Mouse (Mus musculus): ENCODE measurements around the gene Otog. TPM values are rescaled to one million over a fixed set of nuclear protein-coding genes. Genes with fewer than 3 reads are reported as not detected.

Otog gene
- total and polyA plus RNA-seq, 2 experiments from 2014 or later: 0.01 to 0.11 TPM

GRCm38 (mm10) chr7:46337397-46337796, 96.6 kb downstream of the Otog start:
- no peak for TF ChIP-seq CTCF (IDR thresholded peaks at IDR 0.05)
- Histone ChIP-seq H3K27me3 (ENCODE audit: insufficient read depth, low read length) (no peaks in the 10 kb centered on the region), H3K4me1 (ENCODE audit: insufficient read depth, low read length) (no peaks in the 10 kb centered on the region), H3K9ac (replicated peaks; ENCODE audit: low read length, poor library complexity, severe bottlenecking) (no peak overlapping the region), H3K9me3 (ENCODE audit: low read length) (no peaks in the 10 kb centered on the region), H3K27ac (ENCODE audit: low read depth, low read length) (no peak overlapping the region), H3K36me3 (ENCODE audit: insufficient read depth, low read length) (no peaks in the 10 kb centered on the region), H3K4me2 (ENCODE audit: low read depth, low read length, poor library complexity, severe bottlenecking) (no peak overlapping the region), H3K4me3 (ENCODE audit: low read depth, low read length) (no peak overlapping the region)
- 94% methylated on average over 9 of the region's 9 CpGs for WGBS
- ATAC-seq (ENCODE audit: low FRiP score) (no peak), DNase-seq (ENCODE audit: low spot score) (no peak)

GRCm38 (mm10) chr7:46339818-46340217, 99.0 kb downstream of the Otog start:
- DNase-seq (ENCODE audit: low spot score) (no peak), ATAC-seq (ENCODE audit: low FRiP score) (no peak)
- H3K4me2 ChIP-seq (ENCODE audit: low read depth, low read length, poor library complexity, severe bottlenecking): no peak overlapping the region
- no peak overlapping the region for H3K27ac ChIP-seq (ENCODE audit: low read depth, low read length)
- TF ChIP-seq CTCF (IDR thresholded peaks at IDR 0.05): no peak
- no peaks in the 10 kb centered on the region for H3K36me3 ChIP-seq (ENCODE audit: insufficient read depth, low read length)
- 46% methylated on average over 3 of the region's 3 CpGs for WGBS
- H3K9ac ChIP-seq (replicated peaks; ENCODE audit: low read length, poor library complexity, severe bottlenecking): no peak overlapping the region
- H3K4me1 ChIP-seq (ENCODE audit: insufficient read depth, low read length): no peaks in the 10 kb centered on the region
- no peaks in the 10 kb centered on the region for H3K9me3 ChIP-seq (ENCODE audit: low read length)
- H3K4me3 ChIP-seq (ENCODE audit: low read depth, low read length): no peak overlapping the region
- H3K27me3 ChIP-seq (ENCODE audit: insufficient read depth, low read length): no peaks in the 10 kb centered on the region

GRCm38 (mm10) chr7:46340295-46340694, 99.5 kb downstream of the Otog start:
- Histone ChIP-seq H3K9ac (replicated peaks; ENCODE audit: low read length, poor library complexity, severe bottlenecking) (no peak overlapping the region), H3K27me3 (ENCODE audit: insufficient read depth, low read length) (no peaks in the 10 kb centered on the region), H3K4me2 (ENCODE audit: low read depth, low read length, poor library complexity, severe bottlenecking) (no peak overlapping the region), H3K27ac (ENCODE audit: low read depth, low read length) (no peak overlapping the region), H3K4me3 (ENCODE audit: low read depth, low read length) (no peak overlapping the region), H3K36me3 (ENCODE audit: insufficient read depth, low read length) (no peaks in the 10 kb centered on the region), H3K9me3 (ENCODE audit: low read length) (no peaks in the 10 kb centered on the region), H3K4me1 (ENCODE audit: insufficient read depth, low read length) (no peaks in the 10 kb centered on the region)
- DNase-seq (ENCODE audit: low spot score) (no peak), ATAC-seq (ENCODE audit: low FRiP score) (no peak)
- TF ChIP-seq CTCF (IDR thresholded peaks at IDR 0.05): no peak
- WGBS: 88% methylated on average over 5 of the region's 5 CpGs

GRCm38 (mm10) chr7:46341471-46341870, 100.7 kb downstream of the Otog start:
- 81% methylated on average over 9 of the region's 9 CpGs for WGBS
- H3K36me3 ChIP-seq (ENCODE audit: insufficient read depth, low read length): no peaks in the 10 kb centered on the region
- H3K27me3 ChIP-seq (ENCODE audit: insufficient read depth, low read length): no peaks in the 10 kb centered on the region
- H3K4me3 ChIP-seq (ENCODE audit: low read depth, low read length): no peak overlapping the region
- ATAC-seq (ENCODE audit: low FRiP score): no peak
- TF ChIP-seq CTCF (IDR thresholded peaks at IDR 0.05): no peak
- H3K27ac ChIP-seq (ENCODE audit: low read depth, low read length): no peak overlapping the region
- no peak overlapping the region for H3K4me2 ChIP-seq (ENCODE audit: low read depth, low read length, poor library complexity, severe bottlenecking)
- no peaks in the 10 kb centered on the region for H3K9me3 ChIP-seq (ENCODE audit: low read length)
- H3K9ac ChIP-seq (replicated peaks; ENCODE audit: low read length, poor library complexity, severe bottlenecking): no peak overlapping the region
- no peaks in the 10 kb centered on the region for H3K4me1 ChIP-seq (ENCODE audit: insufficient read depth, low read length)
- peak; percentile 11 for DNase-seq (ENCODE audit: low spot score)

- Histone ChIP-seq H3K9ac (replicated peaks; ENCODE audit: low read length, poor library complexity, severe bottlenecking) (no peak overlapping the region), H3K9me3 (ENCODE audit: low read length) (no peaks in the 10 kb centered on the region), H3K36me3 (ENCODE audit: insufficient read depth, low read length) (no peaks in the 10 kb centered on the region), H3K4me2 (ENCODE audit: low read depth, low read length, poor library complexity, severe bottlenecking) (no peak overlapping the region), H3K4me3 (ENCODE audit: low read depth, low read length) (no peak overlapping the region), H3K4me1 (ENCODE audit: insufficient read depth, low read length) (peaks cover 4% of the 10 kb centered on the region; the same call in 1 of the 2 replicates), H3K27me3 (ENCODE audit: insufficient read depth, low read length) (peaks cover 5% of the 10 kb centered on the region; the same call in 1 of the 2 replicates), H3K27ac (ENCODE audit: low read depth, low read length) (no peak overlapping the region)
- 78% methylated on average over 4 of the region's 4 CpGs for WGBS
- DNase-seq (ENCODE audit: low spot score) (no peak), ATAC-seq (ENCODE audit: low FRiP score) (no peak)
- TF ChIP-seq CTCF (IDR thresholded peaks at IDR 0.05): no peak
Observed at GRCm38 (mm10) chr7:46347692-46348091, 106.9 kb downstream of the Otog start.

GRCm38 (mm10) chr7:46348813-46349212, 108.0 kb downstream of the Otog start:
- no peak overlapping the region for H3K27ac ChIP-seq (ENCODE audit: low read depth, low read length)
- peak overlapping the region; percentile 54 for H3K4me2 ChIP-seq (ENCODE audit: low read depth, low read length, poor library complexity, severe bottlenecking)
- peak overlapping the region; percentile 46 for H3K9ac ChIP-seq (replicated peaks; ENCODE audit: low read length, poor library complexity, severe bottlenecking)
- no peak for DNase-seq (ENCODE audit: low spot score)
- TF ChIP-seq CTCF (IDR thresholded peaks at IDR 0.05): no peak
- peak overlapping the region; percentile 24; the same call in 1 of the 2 replicates for H3K4me3 ChIP-seq (ENCODE audit: low read depth, low read length)
- H3K36me3 ChIP-seq (ENCODE audit: insufficient read depth, low read length): no peaks in the 10 kb centered on the region
- ATAC-seq (ENCODE audit: low FRiP score): peak; percentile 47; the same call in 1 of the 2 replicates
- peaks cover 4% of the 10 kb centered on the region; the same call in 1 of the 2 replicates for H3K4me1 ChIP-seq (ENCODE audit: insufficient read depth, low read length)
- no peaks in the 10 kb centered on the region for H3K9me3 ChIP-seq (ENCODE audit: low read length)
- peaks cover 5% of the 10 kb centered on the region; the same call in 1 of the 2 replicates for H3K27me3 ChIP-seq (ENCODE audit: insufficient read depth, low read length)
- WGBS: 2% methylated on average over 25 of the region's 36 CpGs

Measured in midbrain, postnatal 0 days (tissue).